ENCODE assay signal across 29 mouse cellular contexts in the genomic region with DNA sequence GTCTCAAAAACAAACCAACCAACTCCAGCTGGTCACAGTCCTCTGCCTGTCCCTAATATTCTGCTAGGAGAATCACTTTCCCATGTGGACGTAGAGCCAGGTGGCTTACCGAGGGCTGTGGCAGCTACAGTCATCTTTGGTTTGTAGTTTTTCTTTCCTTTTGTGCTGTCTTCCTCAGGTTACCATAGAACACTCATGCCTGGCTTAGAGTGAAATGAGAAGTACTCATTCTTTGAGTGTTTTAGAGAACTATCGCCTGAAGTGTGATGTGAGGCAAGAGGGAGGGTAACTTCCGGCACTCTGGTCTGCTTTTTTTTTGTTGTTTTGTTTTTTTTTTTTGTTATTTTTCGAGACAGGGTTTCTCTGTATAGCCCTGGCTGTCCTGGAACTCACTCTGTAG. TPM values are rescaled to one million over a fixed set of nuclear protein-coding genes. Genes with fewer than 3 reads are reported as not detected.
DNase-seq lines count a peak whose midpoint lies in the region; ATAC-seq and TF ChIP-seq lines count a peak whose summit lies in the region.
"Had no signal": no experiment of that assay in that cellular context is flagged by ENCODE, and none has a peak within 500 bp of the region (broad histone marks: within the 10 kb centered on the region; RNA-seq: fewer than 3 reads in every experiment).

No protein-coding gene starts in this region.

- ATAC-seq in liver, embryonic 14.5 days (ENCODE audit: insufficient read depth) = no peak
- 0 out of 2 replicates have a peak, but pooled peaks have one; percentile 28 for ATAC-seq in monocyte, adult 5-6 weeks (replicated peaks; ENCODE audit: insufficient number of reproducible peaks, low FRiP score, low TSS enrichment, poor library complexity, severe bottlenecking)
- ATAC-seq: forebrain, embryonic 14.5 days; inflammation-experienced regulatory T-cells, adult 6 months; midbrain, embryonic 13.5 days had no signal

- no peak overlapping the region for H3K9ac ChIP-seq in liver, adult 2 months (ENCODE audit: low read depth, low read length)
- H3K9ac ChIP-seq in liver, embryonic 14.5 days (replicated peaks) = no peak overlapping the region; the same call in 1 of the 2 replicates
- H3K9ac ChIP-seq: embryonic facial prominence, embryonic 13.5 days; hindbrain, embryonic 12.5 days; midbrain, embryonic 13.5 days; neural tube, embryonic 13.5 days; stomach, embryonic 15.5 days had no signal

- intact Hi-C loops in heart, postnatal 25 days (cut with DNase I) = no loop called here

- peak; percentile 22 for DNase-seq in liver, adult 2 months (ENCODE audit: extremely low read depth, low read depth, low spot score)
- no peak for DNase-seq in liver
- DNase-seq in liver, embryonic 14.5 days (ENCODE audit: low read depth in 3 of 3, low spot score in 3 of 3) = no peak
- DNase-seq in heart, postnatal 25 days (ENCODE audit: low spot score) = no peak
- DNase-seq in right cerebral cortex, adult 18-20 months = no peak
- DNase-seq in urinary bladder, adult 18-20 months (ENCODE audit: low spot score in 2 of 2) = no peak
- DNase-seq: cerebellum, adult 8-10 months; gastrocnemius, postnatal 14 days; kidney, adult 2 months; kidney, postnatal 10 days; layer of hippocampus, postnatal 36 days; lung, adult 2 months; thymus, adult 18-20 months had no signal

- no peak for TF ChIP-seq CTCF in liver, adult 2 months (IDR thresholded peaks at IDR 0.05; ENCODE audit: low read depth, low read length)
- no peak for TF ChIP-seq CTCF in bone marrow, adult 2 months (IDR thresholded peaks at IDR 0.05; ENCODE audit: control insufficient read depth, insufficient read depth, low read length)
- no peak for TF ChIP-seq CTCF in liver, embryonic 14.5 days (IDR thresholded peaks at IDR 0.05; ENCODE audit: low read depth)

- H3K4me3 ChIP-seq in liver, adult 2 months (ENCODE audit: insufficient read depth, low read depth, low read length) = no peak overlapping the region
- H3K4me3 ChIP-seq in bone marrow, adult 2 months (replicated peaks; ENCODE audit: control insufficient read depth, low read depth, low read length) = peak overlapping the region; percentile 63
- no peak overlapping the region for H3K4me3 ChIP-seq in liver, embryonic 14.5 days (ENCODE audit: insufficient read depth in 1 of 2, low read depth in 2 of 2, low read length in 2 of 2)
- H3K4me3 ChIP-seq: heart, embryonic 10.5 days; hindbrain, embryonic 12.5 days; midbrain, embryonic 13.5 days; neural tube, embryonic 13.5 days; stomach, embryonic 15.5 days had no signal

- no peak overlapping the region for H3K27ac ChIP-seq in liver, adult 2 months (replicated peaks; ENCODE audit: insufficient read depth, low read depth, low read length)
- H3K27ac ChIP-seq in bone marrow, adult 2 months (ENCODE audit: control insufficient read depth, insufficient read depth, low read depth, low read length, poor library complexity) = peak overlapping the region; percentile 89
- no peak overlapping the region for H3K27ac ChIP-seq in liver, embryonic 14.5 days
- H3K27ac ChIP-seq: embryonic facial prominence, embryonic 13.5 days; heart, embryonic 10.5 days; hindbrain, embryonic 12.5 days; midbrain, embryonic 13.5 days; neural tube, embryonic 13.5 days; stomach, embryonic 15.5 days had no signal

- no peaks in the 10 kb centered on the region for H3K9me3 ChIP-seq in liver, embryonic 14.5 days (ENCODE audit: control insufficient read depth, low read length)
- H3K9me3 ChIP-seq: embryonic facial prominence, embryonic 13.5 days; heart, embryonic 10.5 days; hindbrain, embryonic 12.5 days; midbrain, embryonic 13.5 days; neural tube, embryonic 13.5 days; stomach, embryonic 15.5 days had no signal

- no peak for TF ChIP-seq POLR2A in liver, adult 2 months (IDR thresholded peaks at IDR 0.05; ENCODE audit: extremely low read depth, insufficient read depth, low read length)
- TF ChIP-seq POLR2A in bone marrow, adult 2 months (IDR thresholded peaks at IDR 0.05; ENCODE audit: borderline replicate concordance, control insufficient read depth, low read depth, low read length) = no peak

- peaks cover 5% of the 10 kb centered on the region; the same call in 1 of the 2 replicates for H3K79me2 ChIP-seq in liver, adult 2 months (ENCODE audit: control insufficient read depth, insufficient read depth, low read length)

- TF ChIP-seq EP300 in liver, embryonic 14.5 days (IDR thresholded peaks at IDR 0.05; ENCODE audit: low read depth) = no peak

- WGBS in liver, adult 2 months = 77% methylated on average over 5 of the region's 5 CpGs
- 24% methylated on average over 5 of the region's 5 CpGs for WGBS in bone marrow, adult 2 months
- 55% methylated on average over 5 of the region's 5 CpGs for WGBS in liver, embryonic 14.5 days (ENCODE audit: insufficient replicate concordance)

- 0 out of 2 replicates have a peak overlapping the region, but pooled peaks have one; percentile 18 for H3K4me2 ChIP-seq in liver, embryonic 14.5 days (ENCODE audit: low read depth)
- H3K4me2 ChIP-seq: embryonic facial prominence, embryonic 13.5 days; hindbrain, embryonic 12.5 days; midbrain, embryonic 13.5 days; neural tube, embryonic 13.5 days; stomach, embryonic 15.5 days had no signal

- peaks cover 5% of the 10 kb centered on the region; the same call in 1 of the 2 replicates for H3K4me1 ChIP-seq in liver, adult 2 months (ENCODE audit: control insufficient read depth, insufficient read depth, low read length)
- H3K4me1 ChIP-seq in bone marrow, adult 2 months (ENCODE audit: control insufficient read depth, insufficient read depth, low read length) = peaks cover 1% of the 10 kb centered on the region; the same call in 1 of the 2 replicates
- peaks cover 3 to 11% of the 10 kb centered on the region in 2 experiments; a peak in 3 of 4 replicates for H3K4me1 ChIP-seq in liver, embryonic 14.5 days (replicated peaks; ENCODE audit: control insufficient read depth in 2 of 2, insufficient read depth in 2 of 2, low read length in 1 of 2)

- no peaks in the 10 kb centered on the region for H3K27me3 ChIP-seq in liver, adult 2 months (ENCODE audit: control insufficient read depth, insufficient read depth, low read length)
- H3K27me3 ChIP-seq in liver, embryonic 14.5 days (ENCODE audit: control insufficient read depth, insufficient read depth, low read length) = no peaks in the 10 kb centered on the region
- H3K27me3 ChIP-seq: embryonic facial prominence, embryonic 13.5 days; hindbrain, embryonic 12.5 days; midbrain, embryonic 13.5 days; neural tube, embryonic 13.5 days; stomach, embryonic 15.5 days had no signal

- no peaks in the 10 kb centered on the region for H3K36me3 ChIP-seq in liver, adult 2 months (ENCODE audit: control insufficient read depth, insufficient read depth, low read length)
- no peaks in the 10 kb centered on the region for H3K36me3 ChIP-seq in liver, embryonic 14.5 days (replicated peaks; ENCODE audit: control insufficient read depth, insufficient read depth, low read depth)
- H3K36me3 ChIP-seq: stomach, embryonic 15.5 days had no signal

RNA-seq across cellular contexts. Expression of gene Smyd5, which starts 2.1 kb away (rescaled TPM):
- total RNA-seq in liver, adult 2 months (2014; rRNA removed) = 6.1 and 7.2 TPM in 2 replicates
- 11.3 and 16.2 TPM in 2 replicates for polyA plus RNA-seq in liver, adult 2 months (2012; rRNA removed)
- 7.3 and 8.1 TPM in 2 replicates for polyA plus RNA-seq in bone marrow, adult 2 months (2011; ENCODE audit: insufficient read depth, insufficient read length, low replicate concordance, missing spikeins)
- 14.8 and 16.9 TPM in 2 replicates for polyA plus RNA-seq in liver, embryonic 14.5 days (2012; rRNA removed)
- polyA plus RNA-seq in liver, embryonic 14.5 days (2014; fragmentation: Nextera tagmentation; extraction: Ambion mirVana) = 16.9 and 17.7 TPM in 2 replicates
- 19.5 to 21.8 TPM (median 20.2 TPM) in 3 replicates for total RNA-seq in monocyte, adult 5-6 weeks (2017)
- total RNA-seq in heart, postnatal 25 days (2021) = 1 to 10 TPM; 6.5 to 8.7 TPM

RNA-seq across cellular contexts. Expression of gene Noto, which starts 10.2 kb away (rescaled TPM):
- not detected in 2 replicates for total RNA-seq in liver, adult 2 months (2014; rRNA removed)
- not detected in 2 replicates for polyA plus RNA-seq in liver, adult 2 months (2012; rRNA removed)
- 2.0 TPM in 1 of 2 replicates, not detected in the other for polyA plus RNA-seq in bone marrow, adult 2 months (2011; ENCODE audit: insufficient read depth, insufficient read length, low replicate concordance, missing spikeins)
- polyA plus RNA-seq in liver, embryonic 14.5 days (2012; rRNA removed) = not detected in 2 replicates
- not detected in 2 replicates for polyA plus RNA-seq in liver, embryonic 14.5 days (2014; fragmentation: Nextera tagmentation; extraction: Ambion mirVana)
- not detected in 3 replicates for total RNA-seq in monocyte, adult 5-6 weeks (2017)
- not detected for total RNA-seq in heart, postnatal 25 days (2021)
- total RNA-seq: adrenal gland, adult 18-20 months; adrenal gland, postnatal 4 days; gastrocnemius, postnatal 14 days; layer of hippocampus, adult 18-20 months; layer of hippocampus, postnatal 36 days; left cerebral cortex, postnatal 25 days had no signal
- polyA plus RNA-seq: embryonic facial prominence, embryonic 13.5 days; forebrain, embryonic 14.5 days; heart, embryonic 10.5 days; heart, postnatal 0 days; hindbrain, embryonic 12.5 days; kidney, adult 2 months; lung, adult 2 months; midbrain, embryonic 13.5 days; neural tube, embryonic 13.5 days; stomach, embryonic 15.5 days; urinary bladder, adult 2 months had no signal

RNA-seq across cellular contexts. Expression of gene Cct7, which starts 17.4 kb away (rescaled TPM):
- 111 and 115 TPM in 2 replicates for total RNA-seq in liver, adult 2 months (2014; rRNA removed)
- polyA plus RNA-seq in liver, adult 2 months (2012; rRNA removed) = 69.2 and 76.2 TPM in 2 replicates
- polyA plus RNA-seq in bone marrow, adult 2 months (2011; ENCODE audit: insufficient read depth, insufficient read length, low replicate concordance, missing spikeins) = 87.1 and 97.5 TPM in 2 replicates
- 102 and 162 TPM in 2 replicates for polyA plus RNA-seq in liver, embryonic 14.5 days (2012; rRNA removed)
- polyA plus RNA-seq in liver, embryonic 14.5 days (2014; fragmentation: Nextera tagmentation; extraction: Ambion mirVana) = 285 and 290 TPM in 2 replicates
- 150 to 194 TPM (median 161 TPM) in 3 replicates for total RNA-seq in monocyte, adult 5-6 weeks (2017)
- total RNA-seq in heart, postnatal 25 days (2021) = 100 to 1,000 TPM; 133 to 151 TPM

RNA-seq across cellular contexts. Expression of gene Pradc1, which starts 17.9 kb away (rescaled TPM):
- total RNA-seq in liver, adult 2 months (2014; rRNA removed) = 6.3 and 8.7 TPM in 2 replicates
- polyA plus RNA-seq in liver, adult 2 months (2012; rRNA removed) = 19.7 and 20.3 TPM in 2 replicates
- polyA plus RNA-seq in bone marrow, adult 2 months (2011; ENCODE audit: insufficient read depth, insufficient read length, low replicate concordance, missing spikeins) = 3.5 and 16.0 TPM in 2 replicates
- polyA plus RNA-seq in liver, embryonic 14.5 days (2012; rRNA removed) = 16.9 and 18.4 TPM in 2 replicates
- 18.1 and 19.8 TPM in 2 replicates for polyA plus RNA-seq in liver, embryonic 14.5 days (2014; fragmentation: Nextera tagmentation; extraction: Ambion mirVana)
- total RNA-seq in monocyte, adult 5-6 weeks (2017) = 8.6 to 11.3 TPM (median 10.1 TPM) in 3 replicates
- total RNA-seq in heart, postnatal 25 days (2021) = 10 to 100 TPM; 10.2 to 13.8 TPM

RNA-seq across cellular contexts. Expression of gene Rab11fip5, which starts 59.4 kb away (rescaled TPM):
- 0.46 and 0.54 TPM in 2 replicates for total RNA-seq in liver, adult 2 months (2014; rRNA removed)
- polyA plus RNA-seq in liver, adult 2 months (2012; rRNA removed) = 0.55 and 1.4 TPM in 2 replicates
- 1.7 and 3.8 TPM in 2 replicates for polyA plus RNA-seq in bone marrow, adult 2 months (2011; ENCODE audit: insufficient read depth, insufficient read length, low replicate concordance, missing spikeins)
- 0.29 and 0.40 TPM in 2 replicates for polyA plus RNA-seq in liver, embryonic 14.5 days (2012; rRNA removed)
- 0.33 and 0.61 TPM in 2 replicates for polyA plus RNA-seq in liver, embryonic 14.5 days (2014; fragmentation: Nextera tagmentation; extraction: Ambion mirVana)
- total RNA-seq in monocyte, adult 5-6 weeks (2017) = 1.6 to 3.0 TPM (median 1.6 TPM) in 3 replicates
- total RNA-seq in heart, postnatal 25 days (2021) = 10 to 100 TPM; 59.9 to 68.6 TPM
